Mouse (Mus musculus) stomach, postnatal 0 days (tissue): Measurements from ENCODE around the gene Plekha1. TPM values are rescaled to one million over a fixed set of nuclear protein-coding genes. Genes with fewer than 3 reads are reported as not detected.

Source experiments
- ATAC-seq: fragments of 200-750 bp; cut with Nextera tagmentation; 2 replicates; pipeline ENCODE4 v1.8.0; 2017; ENCODE audit not compliant: low FRiP score, low TSS enrichment
- DNase-seq: peaks from one replicate; pipeline ENCODE4 v3.0.0-alpha.2; 2016; ENCODE audit warnings: low spot score
- H3K27ac ChIP-seq: fragments of 300-500 bp; sonication (generic); replicated peaks from 2 replicates; pipeline ENCODE4 v1.5.1; 2014; ENCODE audit warnings: mild to moderate bottlenecking, control low read depth
- H3K27me3 ChIP-seq: fragments of 300-500 bp; sonication (generic); 2 replicates; pipeline ENCODE4 v1.6.1; 2014; ENCODE audit warnings: low read length; ENCODE audit not compliant: control insufficient read depth, insufficient read depth
- H3K36me3 ChIP-seq: fragments of 300-500 bp; sonication (generic); 2 replicates; pipeline ENCODE4 v1.6.1; 2014; ENCODE audit warnings: low read length, mixed read lengths; ENCODE audit not compliant: control insufficient read depth, insufficient read depth
- H3K4me1 ChIP-seq: fragments of 300-500 bp; sonication (generic); replicated peaks from 2 replicates; pipeline ENCODE4 v1.6.1; 2014; ENCODE audit warnings: antibody characterized with exemption; ENCODE audit not compliant: control insufficient read depth, insufficient read depth
- H3K4me2 ChIP-seq: fragments of 300-500 bp; sonication (generic); replicated peaks from 2 replicates; pipeline ENCODE4 v1.6.1; 2014; ENCODE audit warnings: low read depth, mild to moderate bottlenecking, control low read depth, moderate library complexity
- H3K4me3 ChIP-seq: fragments of 300-500 bp; sonication (generic); 2 replicates; pipeline ENCODE4 v1.5.1; 2014; ENCODE audit warnings: low read depth, low read length, control low read depth
- H3K9ac ChIP-seq: fragments of 300-500 bp; sonication (generic); 2 replicates; pipeline ENCODE4 v1.6.1; 2014; ENCODE audit warnings: mild to moderate bottlenecking, low read length, control low read depth, mixed read lengths
- H3K9me3 ChIP-seq: fragments of 300-500 bp; sonication (generic); 2 replicates; pipeline ENCODE4 v1.6.1; 2016; ENCODE audit warnings: low read length; ENCODE audit not compliant: control insufficient read depth
- CTCF ChIP-seq: IDR thresholded peaks from 2 replicates; pipeline ENCODE4 v1.5.1; 2016; ENCODE audit warnings: antibody characterized with exemption, low read depth, mild to moderate bottlenecking, moderate library complexity
- EP300 ChIP-seq: optimal IDR thresholded peaks from 2 replicates; pipeline ENCODE3; 2016; ENCODE audit warnings: antibody characterized with exemption
- whole genome bisulfite sequencing: fragments of 180-500 bp; shearing (Covaris S2); extraction: QIAGEN DNeasy Blood & Tissue Kit; methylation state at CpG from one replicate; pipeline ENCODE4 v1.1.7; 2014; 5-methylcytosine and 5-hydroxymethylcytosine counted together
- polyA plus RNA-seq: library from polyadenylated mRNA; unstranded; fragments of >200 nt; fragmentation: Nextera tagmentation; extraction: Ambion mirVana; gene quantifications from 2 replicates; pipeline ENCODE4 v1.2.1, GENCODE M21; 2015

Plekha1 gene
- polyA plus RNA-seq, 1 experiment from 2014 or later, result 34.1 TPM

GRCm38 (mm10) chr7:130864711-130865110 is 845 bp upstream of the Plekha1 start:
- no peaks in the 10 kb centered on the region for H3K4me1 ChIP-seq
- ATAC-seq (no peak), DNase-seq (no peak)
- H3K4me3 ChIP-seq, result no peak overlapping the region
- TF ChIP-seq EP300 (no peak), CTCF (no peak)
- no peak overlapping the region for H3K4me2 ChIP-seq
- no peak overlapping the region for H3K27ac ChIP-seq
- H3K27me3 ChIP-seq, result no peaks in the 10 kb centered on the region
- H3K9ac ChIP-seq, result no peak overlapping the region
- H3K9me3 ChIP-seq, result no peaks in the 10 kb centered on the region
- H3K36me3 ChIP-seq, result no peaks in the 10 kb centered on the region
- 74% methylated on average over 7 of the region's 7 CpGs for WGBS

DNA sequence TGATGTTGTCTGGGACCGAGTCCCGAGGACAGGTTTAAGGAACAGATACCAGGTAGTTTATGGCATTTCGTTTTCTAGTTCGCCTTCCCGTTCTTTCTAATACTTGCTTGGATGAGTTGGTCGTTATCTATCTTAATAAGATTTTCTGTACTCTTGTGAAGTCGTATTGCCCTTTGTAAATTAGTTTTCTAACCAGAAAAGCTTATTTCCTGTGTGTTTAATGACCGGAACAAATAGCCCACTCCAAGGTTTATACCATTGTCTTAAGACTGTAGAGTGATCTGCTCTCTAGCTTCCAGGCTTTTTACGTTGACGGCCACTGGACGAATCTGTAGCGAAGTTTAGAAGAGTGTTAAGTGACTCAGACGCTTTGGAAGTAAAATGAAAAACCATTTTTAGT is 1.1 kb downstream of the Plekha1 start:
- Histone ChIP-seq H3K36me3 (no peaks in the 10 kb centered on the region), H3K27me3 (no peaks in the 10 kb centered on the region), H3K4me2 (peak overlapping the region; percentile 54), H3K9me3 (no peaks in the 10 kb centered on the region), H3K4me3 (peak overlapping the region; percentile 90), H3K4me1 (no peaks in the 10 kb centered on the region), H3K9ac (peak overlapping the region; percentile 86), H3K27ac (peak overlapping the region; percentile 90)
- WGBS, result 3% methylated on average over 13 of the region's 13 CpGs
- no peak for ATAC-seq
- no peak for DNase-seq
- TF ChIP-seq CTCF (no peak), EP300 (no peak)

DNA sequence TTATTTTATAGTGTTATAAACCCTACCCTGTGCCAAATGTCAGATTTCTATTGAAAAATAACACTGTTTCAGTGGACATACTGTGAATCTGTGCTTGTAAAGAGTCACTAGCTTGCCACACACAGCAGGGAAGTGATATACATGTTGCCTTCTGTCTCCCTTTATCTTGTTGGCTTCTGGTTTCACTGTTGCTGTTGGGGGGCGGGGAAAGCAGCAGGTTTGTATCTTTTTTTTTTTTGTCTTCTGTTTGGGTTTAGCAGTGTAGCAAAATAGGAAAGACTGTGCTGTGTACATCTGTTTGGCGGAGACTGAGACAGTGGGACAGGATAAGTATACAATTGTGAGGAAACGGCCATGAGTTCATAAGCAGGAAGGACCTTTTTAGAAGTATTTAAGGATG is 1.7 kb downstream of the Plekha1 start:
- no peak for TF ChIP-seq CTCF
- TF ChIP-seq EP300, result no peak
- WGBS, result 53% methylated on average over 3 of the region's 3 CpGs
- H3K4me2 ChIP-seq, result peak overlapping the region; percentile 54
- no peak overlapping the region for H3K9ac ChIP-seq
- no peak overlapping the region; the same call in 1 of the 2 replicates for H3K4me3 ChIP-seq
- no peaks in the 10 kb centered on the region for H3K27me3 ChIP-seq
- no peaks in the 10 kb centered on the region for H3K36me3 ChIP-seq
- H3K4me1 ChIP-seq, result no peaks in the 10 kb centered on the region
- H3K27ac ChIP-seq, result no peak overlapping the region
- H3K9me3 ChIP-seq, result no peaks in the 10 kb centered on the region
- ATAC-seq (no peak), DNase-seq (no peak)

- Histone ChIP-seq H3K27me3 (no peaks in the 10 kb centered on the region), H3K27ac (no peak overlapping the region), H3K9me3 (no peaks in the 10 kb centered on the region), H3K36me3 (no peaks in the 10 kb centered on the region), H3K4me1 (no peaks in the 10 kb centered on the region), H3K4me3 (no peak overlapping the region), H3K9ac (no peak overlapping the region), H3K4me2 (no peak overlapping the region)
- WGBS, result 78% methylated on average over 2 of the region's 2 CpGs
- no peak for TF ChIP-seq CTCF
- TF ChIP-seq EP300, result no peak
- DNase-seq (no peak), ATAC-seq (no peak)
These were observed 18.6 kb downstream of the Plekha1 start for GRCm38 (mm10) chr7:130884161-130884560.

DNA sequence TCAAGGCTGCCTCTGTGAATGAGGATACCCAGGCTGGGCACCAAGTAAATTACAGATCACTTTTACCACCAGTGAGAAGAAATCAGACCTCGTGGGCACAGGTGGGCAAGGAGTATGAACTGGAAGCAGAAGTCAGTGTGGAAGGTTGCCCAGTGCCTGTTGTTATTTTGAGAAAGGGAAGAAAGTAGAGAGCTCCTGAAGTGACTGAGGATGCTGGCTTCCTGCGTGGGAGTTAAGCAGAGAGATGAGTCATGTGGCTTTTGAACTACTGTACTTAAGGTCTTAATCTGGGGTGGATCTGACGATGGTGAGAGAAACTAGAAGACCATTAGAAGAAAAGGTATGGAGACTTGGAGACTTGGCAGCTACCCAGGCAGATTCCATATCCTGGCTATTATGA is 20.7 kb downstream of the Plekha1 start:
- Histone ChIP-seq H3K27ac (no peak overlapping the region), H3K27me3 (no peaks in the 10 kb centered on the region), H3K4me1 (no peaks in the 10 kb centered on the region), H3K4me3 (no peak overlapping the region), H3K9me3 (no peaks in the 10 kb centered on the region), H3K4me2 (no peak overlapping the region), H3K9ac (no peak overlapping the region), H3K36me3 (no peaks in the 10 kb centered on the region)
- ATAC-seq (no peak), DNase-seq (no peak)
- 60% methylated on average over 3 of the region's 3 CpGs for WGBS
- TF ChIP-seq CTCF (no peak), EP300 (no peak)

- Histone ChIP-seq H3K36me3 (no peaks in the 10 kb centered on the region), H3K9me3 (no peaks in the 10 kb centered on the region), H3K4me3 (no peak overlapping the region), H3K4me1 (no peaks in the 10 kb centered on the region), H3K9ac (no peak overlapping the region), H3K4me2 (no peak overlapping the region), H3K27ac (peak overlapping the region; percentile 24), H3K27me3 (no peaks in the 10 kb centered on the region)
- no peak for TF ChIP-seq CTCF
- TF ChIP-seq EP300, result no peak
- WGBS, result 39% methylated on average over 3 of the region's 3 CpGs
- DNase-seq (no peak), ATAC-seq (no peak)
These were observed 22.4 kb downstream of the Plekha1 start for GRCm38 (mm10) chr7:130887946-130888345.
